Mouse (Mus musculus) forebrain, embryonic 13.5 days (tissue): Measurements from ENCODE around the gene Aldh1a2. TPM values are rescaled to one million over a fixed set of nuclear protein-coding genes. Genes with fewer than 3 reads are reported as not detected.

Experiments
- ATAC-seq: fragments of 200-750 bp; cut with Nextera tagmentation; 2 replicates; pipeline ENCODE4 v1.8.0; 2017
- H3K27ac ChIP-seq: fragments of 300-500 bp; sonication (generic); 2 replicates; pipeline ENCODE4 v1.5.1; 2015; ENCODE audit warnings: inconsistent platforms, mild to moderate bottlenecking, moderate library complexity
- H3K27me3 ChIP-seq: fragments of 300-500 bp; sonication (generic); 2 replicates; pipeline ENCODE4 v1.6.1; 2015; ENCODE audit warnings: mild to moderate bottlenecking, inconsistent platforms
- H3K36me3 ChIP-seq: fragments of 300-500 bp; sonication (generic); 2 replicates; pipeline ENCODE4 v1.6.1; 2015; ENCODE audit warnings: mild to moderate bottlenecking, inconsistent platforms; ENCODE audit not compliant: poor library complexity, severe bottlenecking
- H3K4me1 ChIP-seq: fragments of 300-500 bp; sonication (generic); 2 replicates; pipeline ENCODE4 v1.6.1; 2015; ENCODE audit warnings: inconsistent platforms
- H3K4me2 ChIP-seq: fragments of 300-500 bp; sonication (generic); 2 replicates; pipeline ENCODE4 v1.6.1; 2015; ENCODE audit warnings: inconsistent platforms, mild to moderate bottlenecking, moderate library complexity
- H3K4me3 ChIP-seq: fragments of 300-500 bp; sonication (generic); 2 replicates; pipeline ENCODE4 v1.5.1; 2015; ENCODE audit warnings: mild to moderate bottlenecking, inconsistent platforms
- H3K9ac ChIP-seq: fragments of 300-500 bp; sonication (generic); 2 replicates; pipeline ENCODE4 v1.6.1; 2015; ENCODE audit warnings: mild to moderate bottlenecking, inconsistent platforms
- H3K9me3 ChIP-seq: fragments of 300-500 bp; sonication (generic); replicated peaks from 2 replicates; pipeline ENCODE4 v1.6.1; 2016; ENCODE audit warnings: inconsistent platforms
- WGBS: fragments of 180-500 bp; shearing (Covaris S2); methylation state at CpG from one replicate; pipeline ENCODE4 v1.1.7; 2015; 5-methylcytosine and 5-hydroxymethylcytosine counted together
- polyA plus RNA-seq: library from polyadenylated mRNA; unstranded; fragments of >200 nt; fragmentation: Nextera tagmentation; extraction: Ambion mirVana; gene quantifications from 2 replicates; pipeline ENCODE4 v1.2.1, GENCODE M21; 2015

Gene Aldh1a2
- polyA plus RNA-seq = 2.4 and 2.6 TPM in 2 replicates

DNA sequence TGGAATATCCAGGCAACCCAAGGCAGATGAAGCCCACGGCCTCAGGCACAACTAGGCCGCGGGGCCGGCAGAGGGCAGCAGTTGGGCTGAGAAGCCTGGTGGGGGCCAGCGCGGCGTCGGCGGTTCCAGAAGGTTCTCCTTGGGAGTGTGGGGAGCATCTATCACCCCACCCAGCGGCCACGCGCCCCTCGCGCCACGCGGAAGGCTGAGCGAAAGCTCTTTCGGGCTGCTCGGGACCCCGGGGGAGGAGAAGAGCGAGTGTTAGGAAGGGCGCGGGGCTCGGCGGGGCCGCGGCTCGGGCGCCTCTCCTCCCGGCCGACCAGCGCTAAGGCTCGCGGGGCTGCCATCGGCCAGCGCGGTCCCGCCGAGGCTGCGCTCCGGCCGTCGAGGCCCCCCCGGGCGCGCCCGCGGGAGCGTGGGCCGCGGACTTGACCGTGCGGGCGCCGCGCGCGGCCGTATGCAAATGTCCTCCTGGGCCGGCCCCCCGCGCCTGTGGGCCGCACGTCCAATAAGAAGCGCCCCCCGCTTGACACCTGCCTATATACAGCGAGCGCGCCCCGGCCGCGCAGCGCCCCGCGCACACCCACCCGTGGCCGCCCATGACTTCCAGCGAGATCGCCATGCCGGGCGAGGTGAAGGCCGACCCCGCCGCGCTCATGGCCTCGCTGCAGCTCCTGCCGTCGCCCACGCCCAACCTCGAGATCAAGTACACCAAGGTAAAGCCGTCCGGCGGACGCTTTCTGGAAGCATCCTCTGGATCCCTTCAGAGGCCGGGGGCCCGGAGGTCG is at the start of gene Aldh1a2:
Aldh1a2 (plus strand) TSS at position 542 of the 788 bp plus-strand sequence.
- peak within 1 kb of the TSS; percentile 45 for H3K9ac ChIP-seq
- H3K36me3 ChIP-seq = no peaks in the 10 kb centered on the region
- peak within 1 kb of the TSS; percentile 63 for H3K4me2 ChIP-seq
- H3K9me3 ChIP-seq = no peaks in the 10 kb centered on the region
- 1% methylated on average over 71 of the region's 97 CpGs for WGBS
- peaks cover 15% of the 10 kb centered on the region for H3K4me1 ChIP-seq
- peaks cover 80% of the 10 kb centered on the region for H3K27me3 ChIP-seq
- H3K27ac ChIP-seq = no peak within 1 kb of the TSS
- peak; percentile 70 for ATAC-seq
- peak within 1 kb of the TSS; percentile 38 for H3K4me3 ChIP-seq

DNA sequence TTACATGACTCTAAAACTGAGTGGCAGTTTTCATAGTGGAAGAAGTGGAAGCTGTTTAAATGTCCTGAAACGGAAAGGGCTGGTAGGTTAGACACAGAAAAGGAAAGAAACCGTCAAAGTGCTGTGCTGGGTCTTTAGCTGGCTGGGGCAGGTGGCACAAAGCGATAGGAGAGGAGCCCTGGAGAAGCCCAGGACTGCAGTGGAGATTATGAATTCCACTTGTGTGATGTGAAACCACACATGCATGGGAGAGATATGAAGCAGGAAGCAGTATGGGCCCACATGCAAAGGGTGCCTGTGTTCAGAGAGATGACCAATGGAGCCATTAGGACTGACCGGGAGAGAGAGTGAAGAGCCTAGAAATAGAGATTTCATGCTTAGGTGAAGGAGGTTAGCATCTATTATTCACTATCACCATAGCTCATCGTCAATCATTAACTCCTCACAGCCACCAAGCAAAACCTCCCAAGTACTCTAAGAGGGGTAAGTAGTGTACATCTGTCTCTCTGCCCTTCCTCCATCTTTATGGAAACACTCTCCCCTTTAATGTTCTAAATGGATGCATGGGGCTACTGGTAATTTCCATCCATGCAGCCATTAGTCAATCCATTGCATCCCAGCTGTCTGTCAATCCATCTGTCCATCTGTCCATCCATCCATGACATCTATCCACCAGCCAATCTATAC is 49.4 kb upstream of the Aldh1a2 start:
- Histone ChIP-seq H3K4me2 (no peak overlapping the region), H3K36me3 (no peaks in the 10 kb centered on the region), H3K9ac (no peak overlapping the region), H3K27me3 (no peaks in the 10 kb centered on the region), H3K4me3 (no peak overlapping the region), H3K27ac (no peak overlapping the region), H3K9me3 (no peaks in the 10 kb centered on the region), H3K4me1 (peaks cover 15% of the 10 kb centered on the region)
- 91% methylated on average over 5 of the region's 5 CpGs for WGBS
- ATAC-seq = no peak

DNA sequence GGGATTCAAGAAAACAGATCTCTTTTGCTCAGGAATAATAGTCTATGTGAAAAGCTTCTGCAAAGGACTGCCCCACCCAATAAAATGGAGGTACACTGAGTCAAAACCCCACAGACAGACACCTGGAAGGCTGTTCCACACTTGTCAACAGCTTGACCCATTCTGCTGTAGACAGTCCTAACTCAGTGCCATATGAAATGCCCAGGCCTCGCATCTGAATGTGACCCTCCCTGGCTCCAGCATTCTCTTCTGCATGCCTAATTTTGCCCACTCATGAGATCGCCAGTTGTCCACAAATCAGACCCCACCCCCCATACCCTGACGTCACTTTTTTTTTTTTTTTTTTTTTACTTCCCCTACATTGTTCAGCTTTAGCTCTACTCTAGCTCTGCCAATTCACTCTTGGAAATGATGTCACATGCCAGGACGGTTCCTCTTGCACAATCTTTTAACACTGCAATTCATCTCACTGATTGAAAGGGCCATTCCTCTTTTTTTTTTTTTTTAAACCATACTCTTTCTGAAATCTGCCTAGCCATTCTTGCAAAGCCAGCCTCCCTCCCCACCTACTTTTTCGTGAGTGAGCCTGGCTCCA is 48.6 kb upstream of the Aldh1a2 start:
- WGBS = 41% methylated on average over 5 of the region's 5 CpGs
- H3K4me1 ChIP-seq = peaks cover 15% of the 10 kb centered on the region
- ATAC-seq = peak; percentile 21; the same call in 1 of the 2 replicates
- no peak overlapping the region for H3K4me3 ChIP-seq
- H3K27me3 ChIP-seq = no peaks in the 10 kb centered on the region
- H3K9me3 ChIP-seq = no peaks in the 10 kb centered on the region
- H3K4me2 ChIP-seq = no peak overlapping the region
- no peak overlapping the region for H3K9ac ChIP-seq
- peak overlapping the region; percentile 68 for H3K27ac ChIP-seq
- no peaks in the 10 kb centered on the region for H3K36me3 ChIP-seq

DNA sequence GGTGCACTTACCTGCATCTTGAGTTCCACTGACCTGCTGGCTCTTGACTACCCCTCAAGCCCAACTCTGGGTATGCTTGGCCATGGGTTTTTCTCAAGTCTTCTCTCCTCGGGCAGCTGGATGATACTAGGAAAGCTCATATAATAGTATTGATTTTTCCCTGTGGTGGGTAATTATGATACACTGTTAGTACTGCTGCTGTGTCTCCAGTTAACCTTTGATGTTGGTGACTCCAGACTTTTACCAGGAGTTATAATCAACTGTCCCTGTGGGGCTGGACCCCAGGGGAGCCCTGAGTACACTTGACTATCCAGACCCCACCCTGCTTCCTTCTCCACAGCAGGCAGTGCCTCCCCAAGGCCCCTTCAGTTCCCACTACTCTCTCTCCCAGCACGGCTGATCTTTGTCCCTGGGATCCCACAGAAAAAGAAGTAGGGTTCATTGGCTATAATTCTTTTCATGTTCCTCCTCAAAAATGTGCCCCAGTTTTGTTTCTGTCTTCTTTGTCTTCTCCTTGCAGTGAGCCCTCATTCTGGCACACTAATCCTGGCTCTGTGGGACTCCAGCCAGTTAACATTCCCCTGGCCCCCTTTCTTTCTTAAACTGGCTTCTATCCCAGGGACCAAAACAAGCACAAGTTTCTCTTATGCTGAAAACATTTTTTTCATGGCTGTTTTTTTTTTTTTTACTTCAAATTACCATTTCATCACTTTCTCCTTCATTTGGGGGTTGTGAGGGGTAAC is 47.9 kb upstream of the Aldh1a2 start:
- Histone ChIP-seq H3K27ac (peak overlapping the region; percentile 68), H3K4me2 (no peak overlapping the region), H3K36me3 (no peaks in the 10 kb centered on the region), H3K27me3 (no peaks in the 10 kb centered on the region), H3K9me3 (no peaks in the 10 kb centered on the region), H3K4me1 (peaks cover 15% of the 10 kb centered on the region), H3K4me3 (no peak overlapping the region), H3K9ac (no peak overlapping the region)
- 4% methylated on average over 2 of the region's 2 CpGs for WGBS
- no peak for ATAC-seq

DNA sequence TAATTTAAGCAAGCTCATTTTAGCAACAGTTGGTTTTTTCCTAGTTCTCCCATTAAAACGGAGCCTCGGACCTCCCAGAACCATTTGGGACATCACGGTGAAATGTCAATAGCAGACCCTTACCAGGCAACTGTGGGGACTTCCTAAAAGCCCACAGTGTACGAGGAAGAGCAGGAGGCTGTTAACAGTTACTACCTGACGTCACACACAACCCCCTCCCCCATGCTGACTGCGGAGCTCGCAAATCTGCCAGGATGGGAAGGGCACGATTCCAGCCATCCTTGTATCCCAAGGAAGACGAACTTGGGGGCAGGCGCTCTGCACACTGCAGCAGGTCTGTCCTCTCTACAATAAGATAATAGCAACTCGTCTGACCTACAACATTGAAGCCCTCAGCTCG is 47.1 kb upstream of the Aldh1a2 start, which contains the start of gene Aqp9:
Aqp9 (minus strand) TSS at position 172 of the 400 bp plus-strand sequence.
- H3K27ac ChIP-seq = peak within 1 kb of the TSS; percentile 68
- no peak for ATAC-seq
- no peak within 1 kb of the TSS for H3K4me2 ChIP-seq
- no peaks in the 10 kb centered on the region for H3K27me3 ChIP-seq
- no peak within 1 kb of the TSS for H3K9ac ChIP-seq
- WGBS = 37% methylated on average over 12 of the region's 12 CpGs
- H3K4me3 ChIP-seq = no peak within 1 kb of the TSS
- no peaks in the 10 kb centered on the region for H3K36me3 ChIP-seq
- H3K4me1 ChIP-seq = peaks cover 15% of the 10 kb centered on the region
- H3K9me3 ChIP-seq = no peaks in the 10 kb centered on the region

DNA sequence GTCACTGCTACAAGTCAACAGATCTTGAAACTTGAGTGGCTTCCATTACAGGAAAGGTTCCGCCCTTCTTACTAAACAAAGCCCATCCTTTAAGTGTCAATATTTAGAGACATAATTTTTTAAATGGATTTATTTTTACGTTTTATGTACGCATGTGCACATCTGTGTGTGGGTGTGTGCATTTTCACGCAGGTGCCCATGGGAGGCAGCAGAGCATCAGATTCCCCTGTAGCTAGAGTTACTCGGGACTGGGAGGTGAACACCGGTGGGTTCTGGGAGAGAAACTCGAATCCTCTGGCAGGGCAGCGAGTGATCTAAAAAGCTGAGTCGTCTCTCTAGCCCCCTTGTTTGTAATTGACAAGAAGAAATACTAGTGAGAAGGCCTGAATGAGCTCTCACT is 42.1 kb upstream of the Aldh1a2 start:
- Histone ChIP-seq H3K9ac (no peak overlapping the region), H3K36me3 (no peaks in the 10 kb centered on the region), H3K9me3 (no peaks in the 10 kb centered on the region), H3K4me1 (peaks cover 3% of the 10 kb centered on the region; the same call in 1 of the 2 replicates), H3K4me2 (no peak overlapping the region), H3K27ac (no peak overlapping the region), H3K27me3 (no peaks in the 10 kb centered on the region), H3K4me3 (no peak overlapping the region)
- ATAC-seq = no peak
- WGBS = 70% methylated on average over 9 of the region's 9 CpGs

DNA sequence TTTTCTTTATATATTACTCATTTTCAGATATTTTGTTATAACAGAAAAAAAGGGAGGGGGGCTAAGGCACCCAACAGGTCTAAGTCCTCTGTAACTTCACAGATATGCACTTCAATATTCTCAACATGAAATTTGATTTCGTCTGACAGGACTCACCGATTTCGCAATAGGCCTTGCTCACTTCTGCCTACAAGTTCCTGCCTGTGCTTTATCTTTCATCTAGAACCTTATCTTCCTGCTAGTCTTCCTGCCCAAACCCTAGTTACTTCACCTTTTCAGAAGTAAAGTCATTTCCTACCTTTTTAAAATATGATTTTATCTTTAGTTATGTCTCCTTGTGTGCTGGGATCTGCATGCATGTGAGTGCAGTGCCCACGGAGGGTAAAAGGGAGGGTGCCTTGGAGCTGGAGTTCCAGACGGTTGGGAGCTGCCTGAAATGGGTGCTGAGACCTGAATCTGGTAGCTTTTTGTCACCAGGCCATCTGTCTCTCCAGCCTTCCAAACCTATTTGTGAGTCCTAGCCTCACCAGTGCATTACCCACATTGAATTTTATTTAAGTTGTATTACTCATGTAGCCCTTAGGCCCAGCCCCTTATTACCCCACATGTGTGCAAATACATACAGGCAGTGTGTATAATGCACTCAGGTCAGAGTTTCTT is 41.1 kb upstream of the Aldh1a2 start:
- whole genome bisulfite sequencing = 85% methylated on average over 5 of the region's 5 CpGs
- Histone ChIP-seq H3K4me2 (no peak overlapping the region), H3K27ac (no peak overlapping the region), H3K4me1 (no peaks in the 10 kb centered on the region), H3K36me3 (no peaks in the 10 kb centered on the region), H3K4me3 (no peak overlapping the region), H3K9ac (no peak overlapping the region), H3K9me3 (no peaks in the 10 kb centered on the region), H3K27me3 (no peaks in the 10 kb centered on the region)
- no peak for ATAC-seq

DNA sequence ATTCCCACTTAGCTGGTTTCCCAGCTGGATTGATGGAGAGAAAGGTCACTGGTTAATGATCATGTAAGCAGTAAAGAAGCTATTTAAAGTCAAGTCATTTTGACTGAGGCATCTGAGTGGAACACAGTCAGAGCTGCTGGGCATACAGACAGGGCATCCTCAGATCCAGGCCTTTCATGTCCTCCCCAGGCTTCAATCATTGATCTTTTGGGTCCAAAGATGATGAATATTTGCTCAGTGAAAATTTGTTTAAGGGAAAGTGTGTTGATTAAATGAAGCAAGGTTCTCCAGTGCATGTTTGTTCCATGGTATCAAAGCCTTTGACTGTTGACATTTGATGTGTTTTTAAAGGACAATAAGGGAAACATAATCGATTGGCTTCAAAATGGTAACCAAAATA is 39.9 kb upstream of the Aldh1a2 start:
- Histone ChIP-seq H3K4me1 (no peaks in the 10 kb centered on the region), H3K27ac (no peak overlapping the region), H3K4me3 (no peak overlapping the region), H3K9me3 (no peaks in the 10 kb centered on the region), H3K36me3 (no peaks in the 10 kb centered on the region), H3K4me2 (no peak overlapping the region), H3K9ac (no peak overlapping the region), H3K27me3 (no peaks in the 10 kb centered on the region)
- WGBS = 93% methylated on average over 1 of the region's 1 CpGs
- no peak for ATAC-seq

DNA sequence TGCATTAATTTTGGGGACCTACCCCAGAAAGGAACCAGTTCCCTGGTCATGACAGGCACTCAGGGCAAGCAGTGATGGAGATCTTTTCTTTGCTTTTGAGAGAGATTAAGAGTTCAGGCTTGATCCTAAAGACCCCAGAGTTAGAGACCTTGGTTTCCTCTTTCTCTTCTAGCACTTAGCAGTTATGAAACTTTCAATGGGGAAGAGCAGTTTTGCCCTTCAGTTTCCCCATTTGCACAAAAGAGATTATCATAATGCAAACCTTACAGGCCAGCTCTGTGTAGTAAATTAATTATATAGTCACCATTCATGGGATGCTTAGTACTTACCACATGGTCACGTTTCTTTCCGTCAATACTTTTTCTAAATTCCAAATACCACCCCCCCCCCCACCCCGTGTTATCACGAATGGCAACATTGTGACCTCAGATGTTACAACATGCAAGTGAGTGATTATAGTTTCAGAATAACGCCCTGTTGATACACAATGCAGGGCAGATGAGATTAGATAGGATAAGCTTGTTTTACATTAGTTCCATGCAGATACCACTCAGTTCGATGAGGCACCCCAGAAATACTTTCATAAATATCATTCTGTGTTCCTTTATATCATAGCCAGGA is 36.2 kb upstream of the Aldh1a2 start:
- 87% methylated on average over 6 of the region's 6 CpGs for WGBS
- Histone ChIP-seq H3K27ac (no peak overlapping the region), H3K27me3 (no peaks in the 10 kb centered on the region), H3K4me2 (no peak overlapping the region), H3K9ac (no peak overlapping the region), H3K36me3 (no peaks in the 10 kb centered on the region), H3K4me1 (no peaks in the 10 kb centered on the region), H3K9me3 (no peaks in the 10 kb centered on the region), H3K4me3 (no peak overlapping the region)
- no peak for ATAC-seq

DNA sequence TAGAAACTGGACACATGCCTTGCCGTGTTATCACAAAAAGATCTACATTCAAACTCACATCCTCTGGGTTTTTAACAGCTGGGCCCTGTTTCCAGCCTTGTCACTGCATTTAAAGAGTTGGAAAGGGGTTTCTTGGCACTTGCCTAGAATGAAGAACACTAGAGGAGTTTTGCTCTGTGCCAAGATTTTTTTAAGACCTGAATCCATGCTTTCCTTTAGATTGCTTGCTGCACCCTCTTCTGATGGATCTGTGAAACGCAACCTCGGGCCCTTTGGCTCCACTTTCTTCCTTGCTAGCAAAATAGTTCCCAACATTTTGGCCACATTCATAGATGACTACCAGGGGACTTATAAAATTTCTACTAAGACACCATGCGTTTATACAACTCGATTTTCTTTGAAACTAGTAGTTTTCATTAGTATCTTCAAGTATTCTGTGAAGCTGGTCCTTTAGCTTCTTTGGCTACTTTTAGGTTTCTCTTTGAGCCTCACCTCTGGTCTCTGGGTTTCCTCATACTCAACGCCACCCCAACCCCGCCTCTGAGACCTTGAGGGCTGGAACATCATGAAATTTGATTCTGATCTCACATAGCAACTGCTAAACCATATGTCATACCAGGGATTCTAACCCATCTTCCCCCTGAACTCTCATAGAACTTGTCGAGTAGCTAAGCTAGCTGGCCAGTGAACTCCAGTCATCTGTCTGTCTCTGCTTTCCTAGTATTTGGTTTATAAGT is 35.5 kb upstream of the Aldh1a2 start:
- Histone ChIP-seq H3K36me3 (no peaks in the 10 kb centered on the region), H3K9ac (no peak overlapping the region), H3K9me3 (no peaks in the 10 kb centered on the region), H3K4me2 (no peak overlapping the region), H3K27ac (no peak overlapping the region), H3K4me3 (no peak overlapping the region), H3K27me3 (no peaks in the 10 kb centered on the region), H3K4me1 (no peaks in the 10 kb centered on the region)
- 76% methylated on average over 8 of the region's 8 CpGs for WGBS
- no peak for ATAC-seq

DNA sequence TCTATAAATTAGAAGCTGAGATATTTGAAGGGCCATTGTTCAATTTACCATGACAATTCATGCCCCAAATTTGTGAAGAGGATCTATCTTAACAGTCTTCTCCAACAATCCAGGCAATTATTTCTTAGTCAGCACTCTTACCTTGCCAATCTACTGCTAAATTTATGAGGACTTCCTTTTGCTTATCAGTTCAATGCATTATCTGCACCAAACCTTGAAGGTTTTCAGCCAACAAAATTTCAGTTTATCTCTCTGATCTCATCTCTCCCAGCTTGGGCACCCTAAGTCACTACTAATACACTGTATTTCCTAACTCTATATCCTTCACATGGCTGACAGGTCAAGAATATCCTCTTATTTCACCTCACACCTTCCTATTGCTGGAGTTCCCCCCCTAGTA is 30.3 kb upstream of the Aldh1a2 start:
- H3K9me3 ChIP-seq = no peaks in the 10 kb centered on the region
- no peaks in the 10 kb centered on the region for H3K27me3 ChIP-seq
- no peak overlapping the region for H3K27ac ChIP-seq
- no peaks in the 10 kb centered on the region for H3K4me1 ChIP-seq
- H3K4me2 ChIP-seq = no peak overlapping the region
- H3K4me3 ChIP-seq = no peak overlapping the region
- no peak for ATAC-seq
- H3K36me3 ChIP-seq = no peaks in the 10 kb centered on the region
- H3K9ac ChIP-seq = no peak overlapping the region
